Mouse (Mus musculus): ENCODE results near the gene Trp73.

The Trp73 gene

DNA sequence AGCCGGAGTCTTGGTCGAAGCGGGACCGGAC, at the start of gene Trp73:
TSS of gene Trp73 (minus strand) at position 27 of the 31 bp plus-strand sequence.
- DNase-seq (ENCODE audit: low spot score) = no peak

DNA sequence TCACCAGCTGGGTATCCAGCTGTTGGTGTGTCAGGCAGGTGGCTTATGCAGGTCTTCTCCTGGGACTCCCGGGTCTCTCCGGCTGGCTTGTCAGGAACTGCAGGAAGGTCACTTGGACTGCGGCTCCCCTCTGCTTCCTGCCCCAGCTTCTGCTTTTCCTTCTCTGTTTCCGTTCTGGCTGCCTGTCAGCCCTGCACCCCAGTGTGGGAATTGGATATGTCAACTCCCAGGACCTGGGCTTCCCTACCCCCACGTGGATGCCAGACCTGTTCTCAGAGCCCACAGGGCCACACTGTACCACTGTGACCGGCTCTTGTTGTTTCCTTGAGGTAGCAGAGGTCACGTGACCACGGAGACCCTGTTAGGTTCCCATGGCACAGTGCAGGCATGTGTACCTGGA, 48.9 kb upstream of the Trp73 start:
- DNase-seq (ENCODE audit: low spot score) = no peak

DNA sequence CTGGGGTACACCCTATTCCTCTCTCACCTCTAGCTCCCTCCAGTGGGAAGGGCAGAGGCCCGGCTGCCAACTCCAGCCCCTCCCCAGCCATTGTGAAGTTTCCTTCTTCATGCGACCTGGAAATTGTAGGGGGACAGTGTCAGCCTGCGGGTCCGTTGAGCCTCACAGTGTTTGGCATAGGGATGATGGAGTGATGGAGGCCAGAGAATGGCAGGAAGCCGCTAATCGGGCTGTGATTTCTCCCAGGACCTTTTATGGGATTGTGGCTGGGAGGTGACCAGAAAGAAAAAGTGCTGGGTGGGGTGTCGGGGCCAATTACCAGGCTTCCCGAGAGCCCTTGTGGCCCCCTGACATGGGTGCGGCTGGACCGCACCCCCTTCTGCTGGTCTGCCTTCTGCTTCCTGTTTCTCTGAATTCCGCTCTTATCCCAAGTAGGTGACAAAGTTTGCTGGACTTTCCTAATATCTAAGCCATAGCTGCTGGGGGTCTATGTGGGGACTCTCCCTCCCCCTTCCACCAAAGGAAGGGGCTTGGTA, 46.1 kb upstream of the Trp73 start:
- no peak for DNase-seq (ENCODE audit: low spot score)

DNA sequence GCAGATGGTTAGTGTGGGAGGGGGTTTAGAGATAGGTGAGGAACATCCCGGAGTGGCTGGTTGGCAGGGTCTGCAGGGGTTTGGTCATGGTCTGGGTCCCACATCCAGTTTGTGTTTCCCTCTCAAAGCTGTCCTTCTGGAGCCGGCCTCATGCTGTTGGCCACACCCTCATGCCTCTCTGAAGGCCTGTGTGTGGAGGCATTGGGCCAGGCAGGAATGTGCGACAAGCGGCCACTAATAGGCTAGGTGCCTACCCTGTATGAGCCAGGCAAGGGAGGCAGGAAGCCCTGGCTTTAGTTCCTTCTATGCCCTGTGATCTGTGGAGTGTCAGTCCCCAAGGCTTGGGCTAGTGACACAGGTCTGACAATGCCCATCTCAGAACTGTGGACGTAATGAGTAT, 45.0 kb upstream of the Trp73 start:
- no peak for DNase-seq (ENCODE audit: low spot score)

DNA sequence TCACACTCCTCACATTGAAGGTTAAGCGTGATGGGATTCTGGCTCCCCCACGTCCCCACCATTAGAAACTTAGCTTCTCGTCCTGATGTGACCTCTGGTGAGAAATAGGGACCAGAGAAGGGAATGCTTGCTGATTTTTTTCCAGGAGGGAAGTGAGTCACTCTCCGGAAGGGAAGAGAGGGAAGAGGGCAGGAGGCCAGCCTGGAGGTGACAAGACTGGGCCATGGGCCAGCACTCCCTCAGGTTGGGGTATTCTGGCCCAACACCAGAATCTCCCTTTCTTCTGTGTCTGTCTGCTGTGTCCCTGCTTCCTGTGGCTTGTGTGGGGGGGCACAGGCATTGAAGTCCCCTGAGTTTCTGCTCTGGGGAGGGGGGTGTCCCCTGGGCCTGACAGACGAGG, 43.6 kb upstream of the Trp73 start:
- no peak for DNase-seq (ENCODE audit: low spot score)

DNA sequence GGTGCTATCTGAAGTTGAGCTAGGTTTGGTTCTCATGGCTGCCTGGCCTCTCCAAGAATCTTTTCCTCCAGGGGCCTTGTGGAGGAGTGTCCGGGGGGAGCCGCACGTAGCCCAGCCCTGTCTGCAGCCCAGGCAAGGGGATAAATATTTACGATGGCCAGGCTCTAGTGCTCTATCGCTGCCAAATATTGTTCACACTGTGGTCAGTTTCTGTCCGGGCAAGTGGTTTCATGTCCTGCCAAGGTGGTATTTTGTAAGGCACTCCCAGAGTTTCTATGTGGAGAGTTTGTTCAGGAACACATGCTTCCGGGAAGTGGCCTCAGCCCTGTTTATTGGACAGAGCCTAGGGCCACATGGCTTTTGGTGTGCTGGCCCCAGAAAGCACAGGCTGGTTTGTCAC, 41.0 kb upstream of the Trp73 start:
- DNase-seq (ENCODE audit: low spot score) = no peak

DNA sequence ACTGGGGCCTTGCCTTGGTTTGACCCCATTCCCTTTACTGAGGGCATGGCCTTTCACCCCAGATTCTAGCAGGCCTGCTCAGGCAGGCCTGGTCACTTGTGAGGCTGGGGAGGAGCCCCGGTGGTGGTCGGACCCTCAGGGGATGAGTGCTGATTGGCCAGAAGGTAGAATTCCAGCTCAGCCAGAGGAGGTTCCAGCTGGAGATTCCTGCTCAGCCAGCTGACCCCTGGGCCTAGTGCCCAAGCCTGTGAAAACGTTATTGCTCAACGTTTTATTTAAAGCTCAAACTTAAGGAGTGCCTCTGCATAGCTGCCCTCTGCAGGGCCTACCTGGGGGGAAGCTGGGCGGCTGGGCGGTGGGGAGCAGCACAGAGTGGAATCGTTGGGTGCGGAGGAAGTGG, 37.2 kb upstream of the Trp73 start:
- no peak for DNase-seq (ENCODE audit: low spot score)

DNA sequence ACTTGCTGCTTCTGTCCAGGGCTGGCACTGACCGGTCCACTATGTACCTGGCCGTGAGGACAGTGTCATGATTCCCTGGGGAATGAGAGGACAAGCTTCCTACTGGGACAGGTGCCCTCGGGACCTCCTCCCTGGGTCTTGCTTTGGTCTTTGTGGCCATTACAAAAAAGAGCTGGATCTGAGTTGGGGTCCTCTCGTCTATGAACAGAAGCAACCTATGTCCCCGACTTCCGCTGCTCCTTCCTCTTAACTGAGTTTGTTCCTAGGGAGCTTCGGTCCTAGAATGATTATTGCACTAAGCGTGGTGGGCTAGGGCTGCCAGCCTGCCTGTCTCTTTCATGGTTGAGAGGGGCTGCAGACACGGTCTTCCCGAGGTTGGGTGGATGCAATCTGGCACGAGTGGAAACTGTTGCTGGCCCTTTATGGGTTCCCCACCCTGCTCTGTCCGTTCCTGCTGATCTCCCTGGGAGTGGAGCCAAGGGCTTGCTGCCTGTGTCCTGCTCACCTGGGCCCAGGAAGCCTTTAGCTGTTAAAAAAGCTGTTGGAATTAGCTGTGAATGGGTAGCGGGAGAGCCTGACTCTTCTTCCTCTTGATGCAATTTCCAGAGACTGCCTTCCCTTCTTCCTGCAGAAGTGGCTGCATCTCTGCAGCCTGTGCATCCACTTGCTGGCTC, 32.1 kb upstream of the Trp73 start:
- DNase-seq (ENCODE audit: low spot score) = no peak

DNA sequence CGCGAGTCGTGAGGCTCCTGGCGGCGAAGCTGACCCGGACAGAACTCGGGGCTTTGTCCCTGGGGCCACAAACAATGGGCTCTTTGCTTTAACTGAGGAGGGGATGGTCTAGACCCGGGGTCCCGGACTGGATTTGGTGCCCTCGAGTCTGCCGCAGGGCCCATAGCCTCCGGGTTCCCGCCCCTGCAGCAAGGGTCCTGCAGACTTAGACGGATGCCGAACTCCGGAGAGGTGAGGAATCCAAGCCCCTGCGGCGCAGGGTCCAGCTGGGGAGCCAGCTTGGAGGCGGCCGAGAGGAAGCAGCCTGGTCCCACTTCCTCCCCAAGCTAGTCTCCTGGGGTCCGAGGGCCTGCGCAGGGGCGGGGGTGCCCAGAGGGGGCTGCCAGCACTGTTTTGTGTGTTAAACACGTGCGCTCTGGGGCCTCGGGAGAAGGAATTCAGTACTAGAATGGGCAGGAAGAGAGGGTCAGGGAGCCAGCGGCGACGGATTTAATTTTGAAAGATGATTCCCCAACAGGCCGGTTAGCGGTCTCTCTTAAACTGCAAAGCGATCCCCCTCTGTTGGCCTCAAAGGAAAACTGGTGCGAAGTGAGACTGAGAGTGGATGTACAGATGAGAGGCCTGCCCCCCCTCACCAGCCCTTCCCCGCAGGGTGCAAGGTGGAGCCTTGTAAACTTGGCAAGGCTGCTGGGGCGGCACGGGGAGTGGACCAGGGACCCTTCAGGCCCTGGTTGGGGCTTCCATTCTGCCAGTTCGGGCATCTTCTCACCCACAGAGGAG, 31.3 kb upstream of the Trp73 start:
- DNase-seq (ENCODE audit: low spot score) = no peak

DNA sequence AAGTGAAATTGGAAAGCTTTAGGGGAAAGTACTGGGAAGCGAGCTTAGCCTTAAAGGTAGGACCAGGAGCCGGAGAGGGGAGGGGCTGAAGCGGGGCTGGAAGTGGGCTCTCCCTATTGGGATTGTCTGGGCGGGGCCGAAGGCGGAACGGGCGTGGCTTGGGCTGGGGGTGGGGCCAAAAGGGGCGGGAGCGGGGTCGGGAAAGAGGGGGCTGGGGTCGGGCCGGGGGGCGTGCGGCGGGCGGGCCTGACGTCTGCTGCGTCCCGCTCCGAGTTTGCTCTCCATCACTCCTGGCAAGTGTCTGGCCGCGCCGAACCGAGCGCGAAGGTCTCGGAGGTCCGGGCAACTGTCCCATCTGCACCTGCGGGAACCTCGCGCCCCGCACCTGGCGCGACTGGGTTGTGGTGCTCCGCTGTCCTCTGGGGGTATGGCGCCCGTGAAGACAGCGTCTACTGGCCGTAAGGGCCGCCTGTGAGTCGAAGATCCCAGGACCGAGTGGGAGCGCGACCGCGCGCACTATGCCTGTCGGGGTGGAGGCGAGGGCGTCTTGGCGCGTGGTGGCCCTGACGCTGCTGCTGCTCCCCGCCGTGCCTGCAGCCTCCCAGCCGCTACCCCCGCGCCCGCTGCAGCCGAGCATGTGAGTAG, 30.6 kb upstream of the Trp73 start, which contains the start of gene Megf6:
TSS of gene Megf6 (plus strand) at position 225 of the 645 bp plus-strand sequence.
- DNase-seq (ENCODE audit: low spot score) = no peak

DNA sequence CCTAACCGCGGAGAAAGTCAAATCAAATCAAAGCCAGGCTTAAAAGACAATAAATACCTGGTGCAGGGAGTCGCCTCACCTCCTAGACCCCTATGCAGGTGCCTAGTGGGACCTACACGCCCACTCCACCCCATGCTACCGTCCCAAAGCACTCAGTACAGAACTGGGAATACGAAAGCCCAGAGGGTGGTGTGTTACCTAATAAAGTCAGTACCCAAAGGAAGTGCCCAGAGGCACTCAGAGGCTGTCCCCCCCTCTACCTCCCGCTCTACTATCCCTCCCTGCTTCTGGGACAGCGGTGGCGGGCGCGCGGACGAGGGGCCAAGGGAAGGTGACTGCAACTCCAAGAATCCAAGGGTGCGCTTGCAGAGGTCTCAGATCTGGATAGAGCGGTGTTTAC, 30.0 kb upstream of the Trp73 start:
- no peak for DNase-seq (ENCODE audit: low spot score)

DNA sequence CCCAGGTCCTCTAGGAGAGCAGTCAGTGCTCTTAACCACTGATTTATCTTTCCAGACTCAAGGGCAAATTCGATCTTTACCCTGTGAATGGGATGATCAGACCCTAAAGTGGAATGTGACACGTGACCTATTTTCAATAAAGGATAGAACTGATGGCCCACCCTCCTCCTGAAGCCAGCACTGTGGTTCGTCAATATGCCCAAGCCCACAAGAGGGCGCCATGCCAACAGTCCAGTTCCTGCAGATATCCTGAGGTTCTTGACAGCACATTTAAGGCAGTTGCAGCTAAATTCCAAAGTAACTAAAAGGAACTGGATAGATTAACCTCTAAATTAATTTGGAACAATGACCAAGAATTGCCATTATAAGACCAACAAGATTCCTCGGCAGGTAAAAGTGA, 27.0 kb upstream of the Trp73 start:
- DNase-seq (ENCODE audit: low spot score) = no peak

DNA sequence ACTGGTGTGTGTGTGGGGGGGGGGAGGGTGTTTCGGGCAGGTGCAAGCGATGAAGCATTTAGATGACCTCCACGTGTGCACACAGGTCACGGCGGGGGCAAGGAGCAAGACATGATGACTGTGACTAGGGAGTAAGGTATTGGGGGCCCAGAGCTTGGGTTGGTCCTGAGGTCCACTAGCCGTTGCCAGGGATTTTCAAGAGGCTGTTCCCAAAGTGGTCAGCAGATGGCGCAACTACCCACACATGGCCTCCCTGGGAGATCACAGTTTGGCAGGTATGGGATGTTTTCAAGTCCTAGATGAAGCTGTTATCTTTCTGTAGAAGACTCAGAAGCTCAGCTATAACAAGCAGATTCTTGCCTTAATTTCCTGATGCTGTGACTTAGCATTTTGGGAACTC, 23.3 kb upstream of the Trp73 start:
- DNase-seq (ENCODE audit: low spot score) = peak; percentile 66

DNA sequence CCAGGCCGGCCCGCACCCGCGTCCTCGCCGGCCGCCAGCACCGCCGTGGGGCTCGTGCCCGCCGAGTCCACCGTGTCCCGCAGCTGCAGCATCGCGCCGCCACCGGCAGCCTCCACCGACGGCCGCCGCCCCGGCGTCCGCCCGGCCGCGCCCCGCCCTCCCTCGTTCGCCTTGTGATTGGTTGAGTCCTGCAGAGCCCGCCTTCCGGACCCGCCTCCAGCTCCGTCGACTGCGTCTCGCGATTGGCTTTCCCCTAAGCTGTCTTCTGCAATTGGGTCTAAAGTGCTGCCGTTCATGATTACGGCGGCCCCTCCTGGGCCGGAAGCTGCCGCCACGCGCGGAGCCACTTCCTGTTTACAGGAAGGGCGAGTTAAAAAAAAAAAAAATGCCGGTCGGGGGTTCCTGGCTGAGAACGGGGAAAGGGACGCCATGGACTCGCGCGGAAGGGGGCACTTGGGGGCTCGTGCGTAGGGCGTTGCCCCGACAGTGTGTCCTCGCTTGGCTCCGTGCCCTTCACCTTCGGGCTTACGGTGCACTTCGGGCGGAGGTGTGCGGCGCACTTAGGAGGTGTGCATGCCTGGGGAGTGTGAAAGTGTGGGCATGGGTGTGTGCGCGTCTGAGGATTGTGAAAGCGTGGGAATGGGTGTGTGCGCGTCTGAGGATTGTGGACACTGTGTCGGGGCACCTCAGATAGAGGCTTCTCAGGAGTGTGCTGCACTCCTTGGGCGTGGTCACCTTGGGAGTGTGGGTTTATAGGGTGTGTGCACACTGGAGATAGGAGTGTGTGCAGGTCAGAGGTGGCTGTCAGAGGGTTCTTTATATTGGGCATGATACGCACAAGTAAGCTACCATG, 20.8 kb upstream of the Trp73 start, which contains the start of gene Tprgl:
TSS of gene Tprgl (minus strand) at position 129 of the 853 bp plus-strand sequence.
- peak; percentile 97 for DNase-seq (ENCODE audit: low spot score)

DNA sequence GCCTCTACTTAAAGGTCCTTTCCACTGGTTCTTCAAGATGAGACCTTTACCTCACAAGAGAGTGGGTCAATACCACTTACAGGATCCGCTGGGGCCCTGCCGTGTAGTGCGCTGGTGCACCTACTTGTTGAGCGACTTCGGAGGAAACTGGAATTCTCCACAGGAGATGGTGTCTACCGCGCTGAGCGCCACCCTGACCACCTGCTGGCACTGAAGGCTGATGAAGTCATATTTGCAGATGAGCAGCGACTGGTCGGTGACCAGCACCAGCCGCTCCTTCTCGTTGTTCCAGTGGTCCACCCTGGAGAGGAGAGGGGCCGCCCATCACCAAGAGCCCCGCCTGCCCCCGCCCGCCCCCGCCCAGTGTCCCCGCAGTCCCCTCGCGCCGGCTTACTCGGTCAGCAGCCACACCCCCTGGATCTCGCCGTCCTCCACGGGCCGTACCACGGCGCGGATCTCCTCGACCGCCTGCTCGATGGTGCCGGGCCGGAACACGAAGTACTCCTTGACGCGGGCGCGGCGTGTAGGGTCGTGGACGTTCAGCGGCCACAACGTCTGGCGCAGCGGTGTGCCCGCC, 20.0 kb upstream of the Trp73 start:
- DNase-seq (ENCODE audit: low spot score) = peak; percentile 74

DNA sequence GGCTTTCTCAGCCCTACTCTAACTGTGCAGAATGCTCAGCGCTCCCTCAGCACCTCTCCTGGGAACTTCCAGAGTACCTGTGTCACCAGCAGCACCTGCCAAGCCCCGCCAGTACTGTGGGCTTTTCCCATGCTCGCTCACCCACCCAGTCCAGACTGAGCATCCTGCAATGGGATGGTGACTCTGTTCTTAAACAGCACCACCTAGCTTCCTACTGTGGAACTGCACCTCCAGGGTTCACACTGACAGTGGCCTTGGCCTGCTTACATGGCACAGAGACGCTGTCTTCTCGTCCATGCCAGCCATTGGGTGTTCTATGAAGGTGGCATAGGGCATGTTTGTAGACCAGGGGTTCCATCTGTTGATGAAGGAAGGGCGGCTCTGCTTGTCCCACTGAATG, 19.0 kb upstream of the Trp73 start:
- DNase-seq (ENCODE audit: low spot score) = peak; percentile 91

DNA sequence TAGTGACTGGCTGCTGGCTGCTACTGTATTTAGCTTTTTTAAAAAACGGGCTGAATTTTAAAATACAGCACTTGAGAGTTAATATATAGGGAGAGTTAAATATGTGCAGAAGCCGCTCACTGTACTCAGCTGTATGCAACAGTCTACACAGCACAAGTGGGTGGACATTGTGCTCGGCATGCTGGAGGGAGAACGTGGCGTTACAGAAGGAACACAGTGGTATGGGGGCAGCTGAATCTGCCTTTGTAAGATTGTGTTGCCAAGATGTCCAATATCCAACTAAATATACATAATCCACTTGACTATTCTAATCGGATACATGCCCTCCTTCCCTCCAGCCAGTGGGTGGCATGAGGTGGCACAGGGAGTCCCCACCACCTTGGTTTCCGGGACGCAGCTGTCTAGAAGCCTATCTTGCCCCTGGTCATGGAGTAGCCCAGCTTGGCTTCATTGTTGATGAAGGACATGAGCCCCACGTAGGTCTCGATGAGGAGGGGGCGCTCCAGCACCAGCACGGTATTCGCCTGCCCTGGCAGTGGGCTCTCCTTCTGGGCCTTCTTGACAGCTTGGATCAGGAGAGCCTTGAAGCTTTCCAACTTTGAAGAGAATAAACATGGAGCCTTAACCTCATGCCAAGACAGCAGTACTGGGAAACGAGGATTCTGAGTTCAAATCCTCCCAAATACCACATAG, 18.1 kb upstream of the Trp73 start:
- DNase-seq (ENCODE audit: low spot score) = no peak

DNA sequence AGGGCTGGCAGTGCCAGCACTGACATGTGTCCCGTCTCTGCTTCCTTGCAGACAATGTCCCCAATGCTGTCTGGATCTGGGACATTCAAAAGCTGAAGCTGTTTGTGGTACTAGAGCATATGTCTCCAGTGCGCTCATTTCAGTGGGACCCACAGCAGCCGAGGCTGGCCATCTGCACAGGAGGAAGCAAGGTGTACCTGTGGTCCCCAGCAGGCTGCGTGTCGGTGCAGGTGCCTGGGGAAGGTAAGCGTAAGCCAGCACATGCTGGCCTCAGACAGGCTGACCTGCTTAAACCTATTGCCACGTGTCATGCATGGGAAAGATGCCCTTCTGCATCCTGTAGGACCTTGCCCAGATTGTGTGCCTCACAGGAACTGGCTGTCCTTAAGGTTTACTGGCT, 16.0 kb upstream of the Trp73 start:
- no peak for DNase-seq (ENCODE audit: low spot score)

DNA sequence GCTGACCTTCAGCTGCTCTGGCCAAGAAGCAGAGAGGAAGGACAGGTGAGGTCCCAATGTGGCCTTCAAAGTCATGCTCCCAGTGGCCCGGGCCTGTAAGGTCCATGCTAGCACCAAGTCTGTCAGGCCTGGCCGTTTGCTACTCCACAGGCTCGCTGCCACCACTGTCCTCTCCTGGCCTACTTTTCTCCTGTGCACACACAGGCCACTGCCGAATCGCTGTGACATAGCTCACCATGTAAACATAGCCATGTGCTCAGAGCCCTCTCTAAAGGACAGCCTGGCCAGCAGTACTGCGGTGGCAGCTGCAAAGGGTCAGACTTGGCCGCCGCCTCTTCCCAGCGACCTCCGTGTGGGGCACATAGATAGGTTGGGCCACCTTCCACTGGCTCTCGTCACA, 14.1 kb upstream of the Trp73 start:
- DNase-seq (ENCODE audit: low spot score) = no peak

DNA sequence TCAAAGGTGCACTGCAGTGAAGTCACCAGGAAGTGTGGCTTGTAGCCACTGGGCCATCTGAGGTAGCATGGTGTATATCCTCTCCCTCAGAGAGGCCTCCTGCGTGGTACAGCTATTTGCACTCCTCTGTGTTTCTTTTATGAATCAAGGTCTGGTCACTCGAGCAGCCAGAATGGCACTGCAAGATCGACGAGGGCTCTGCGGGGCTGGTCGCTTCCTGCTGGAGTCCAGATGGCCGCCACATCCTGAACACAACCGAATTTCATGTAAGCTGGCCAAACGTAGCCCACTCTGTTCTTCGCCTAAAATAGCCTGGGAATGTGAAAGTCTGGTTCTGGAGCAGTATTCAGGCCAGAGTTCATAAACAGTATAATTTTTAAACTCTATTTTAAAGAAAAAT, 6.3 kb upstream of the Trp73 start:
- DNase-seq (ENCODE audit: low spot score) = no peak

DNA sequence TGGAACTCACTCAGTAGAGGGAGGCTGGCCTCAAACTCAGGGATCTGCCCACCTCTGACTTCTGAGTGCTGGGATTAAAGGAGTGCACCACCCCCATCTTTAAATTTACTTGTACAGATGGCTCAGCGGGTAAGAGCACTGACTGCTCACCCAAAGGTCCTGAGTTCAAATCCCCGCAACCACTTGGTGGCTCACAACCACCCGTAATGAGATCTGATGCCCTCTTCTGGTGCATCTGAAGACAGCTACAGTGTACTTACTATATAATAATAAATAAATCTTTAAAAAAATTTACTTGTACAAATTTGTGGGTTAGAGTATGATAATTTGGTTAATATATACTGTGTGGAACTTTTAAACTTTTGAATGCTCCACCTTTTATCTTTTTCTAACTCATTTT, 4.7 kb upstream of the Trp73 start:
- no peak for DNase-seq (ENCODE audit: low spot score)

Data from MN1 (cell line).